Mouse (Mus musculus) frontal cortex, adult 2 months (tissue): ENCODE data around the gene Crybb3. TPM values are rescaled to one million over a fixed set of nuclear protein-coding genes. Genes with fewer than 3 reads are reported as not detected.
A peak's percentile ranks its signal among the peaks of the same experiment; 100 is the strongest.

ENCODE experiments used
- DNase-seq, 2 experiments: peaks; one replicate each; pipeline ENCODE4 v3.0.0; 2022; ENCODE audit warnings: low spot score in 1 of 2; ENCODE audit errors: extremely low spot score in 1 of 2
- polyA plus RNA-seq: library from polyadenylated mRNA; depleted of rRNA; stranded (reverse); fragments of >200 nt; gene quantifications from 2 replicates; pipeline ENCODE4 v1.2.3, GENCODE M21; 2012; rRNA removed

Crybb3 gene
- polyA plus RNA-seq, 1 experiment: 3.2 TPM

DNA sequence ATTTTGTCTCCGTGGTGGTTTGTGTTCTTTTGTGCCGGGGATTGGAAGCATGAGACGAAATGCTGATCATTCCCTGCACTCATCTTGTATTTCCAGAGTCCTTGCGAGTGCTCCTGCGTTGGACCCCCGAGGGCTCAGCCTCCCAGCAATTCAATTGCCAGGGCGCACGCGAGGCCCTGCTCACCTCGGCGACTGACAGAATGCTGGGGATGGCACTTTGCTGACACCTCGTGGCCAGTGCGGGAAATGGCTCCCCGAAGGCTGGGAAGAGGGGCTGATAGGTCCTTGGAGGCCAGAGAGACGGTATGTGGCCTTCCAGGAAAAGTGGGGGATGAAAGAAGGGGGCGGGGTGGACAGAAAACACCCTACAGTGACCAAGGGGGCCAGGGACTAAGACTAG, 27.1 kb downstream of the Crybb3 start:
- DNase-seq: peak; percentile 34 to 89

DNA sequence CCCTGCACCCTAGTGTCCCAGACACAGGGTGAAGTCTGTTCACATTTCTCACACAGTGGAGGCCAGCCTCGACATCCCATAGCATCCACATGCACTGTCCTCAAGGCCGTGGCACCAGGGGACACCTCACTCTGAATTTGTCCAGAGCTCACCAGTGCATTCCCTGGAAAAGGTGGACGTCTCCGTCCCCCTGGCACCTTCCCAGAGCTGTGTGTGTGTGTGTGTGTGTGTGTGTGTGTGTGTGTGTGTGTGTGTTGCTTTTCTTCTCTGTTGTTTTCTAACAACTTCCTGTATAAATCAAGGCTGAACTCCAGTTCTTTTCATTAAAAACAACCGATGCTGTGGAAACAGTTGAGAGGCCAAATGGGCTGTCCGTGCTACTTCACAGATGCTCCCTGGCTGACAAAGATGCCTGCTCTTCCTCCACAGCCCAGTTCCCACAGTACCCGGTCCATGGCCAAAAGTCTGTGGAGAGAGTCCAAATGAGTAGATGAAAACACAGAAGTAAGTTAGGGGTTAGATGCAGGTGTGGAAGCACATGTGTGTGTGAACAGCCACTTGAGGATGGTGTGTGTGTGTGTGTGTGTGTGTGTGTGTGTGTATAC, 30.7 kb downstream of the Crybb3 start:
- DNase-seq: no peak

DNA sequence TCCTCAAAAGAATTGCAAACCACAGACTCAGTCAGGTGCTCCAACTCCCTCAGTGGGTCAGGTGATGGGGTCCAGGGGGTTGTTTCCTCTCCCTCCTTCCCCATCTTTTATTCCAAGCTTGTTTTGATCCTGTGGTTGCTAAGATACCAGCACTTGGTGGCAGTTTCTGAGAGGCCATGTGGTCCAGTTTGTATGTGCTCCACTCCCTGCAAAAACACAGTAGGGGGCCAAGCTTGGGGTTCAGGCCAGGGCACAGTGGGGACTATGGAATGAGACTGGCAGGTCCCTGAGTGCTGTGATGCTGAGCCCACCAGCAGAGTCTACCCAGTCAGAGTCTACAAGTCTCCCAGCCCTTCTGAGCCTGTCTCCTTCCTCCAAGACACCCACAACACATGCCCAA, 31.5 kb downstream of the Crybb3 start:
- no peak for DNase-seq

DNA sequence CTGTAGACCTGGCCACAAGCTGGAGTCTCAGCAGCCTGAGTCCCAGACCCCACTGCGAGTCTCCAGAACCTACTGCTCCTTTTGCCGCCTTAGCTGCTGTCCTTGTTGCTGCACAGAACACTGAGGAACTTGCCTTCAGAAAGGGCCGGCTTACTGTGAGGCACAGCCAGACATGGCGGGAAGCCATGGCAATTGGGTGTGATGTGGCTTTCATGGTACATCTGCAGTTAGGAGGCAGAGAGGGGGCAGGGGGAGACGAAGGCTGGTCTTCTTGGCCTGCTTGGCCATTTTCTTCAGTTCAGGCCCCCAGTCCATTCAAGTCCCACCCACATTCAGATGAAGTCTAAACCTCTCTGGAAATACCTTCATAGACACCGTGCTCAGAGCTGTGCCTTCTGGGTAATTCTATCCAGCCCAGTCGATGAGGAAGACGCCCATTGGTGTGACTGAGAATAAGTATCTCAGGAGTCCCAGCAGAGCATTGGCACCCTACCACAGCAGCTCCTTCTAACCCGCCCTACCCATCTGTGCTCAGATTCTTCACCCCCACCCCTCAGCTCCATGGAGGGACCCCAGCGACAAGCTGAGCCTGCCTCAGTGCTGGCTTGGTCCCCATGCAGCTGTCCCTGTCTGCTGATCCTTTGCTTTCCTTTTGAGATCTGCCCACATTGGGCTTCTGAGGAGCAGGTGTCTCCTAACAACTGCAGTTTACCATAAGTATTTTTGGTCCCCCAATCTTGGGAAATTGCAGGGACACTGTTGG, 35.7 kb downstream of the Crybb3 start:
- DNase-seq: peak in 1 of 2 experiments; percentile 37

DNA sequence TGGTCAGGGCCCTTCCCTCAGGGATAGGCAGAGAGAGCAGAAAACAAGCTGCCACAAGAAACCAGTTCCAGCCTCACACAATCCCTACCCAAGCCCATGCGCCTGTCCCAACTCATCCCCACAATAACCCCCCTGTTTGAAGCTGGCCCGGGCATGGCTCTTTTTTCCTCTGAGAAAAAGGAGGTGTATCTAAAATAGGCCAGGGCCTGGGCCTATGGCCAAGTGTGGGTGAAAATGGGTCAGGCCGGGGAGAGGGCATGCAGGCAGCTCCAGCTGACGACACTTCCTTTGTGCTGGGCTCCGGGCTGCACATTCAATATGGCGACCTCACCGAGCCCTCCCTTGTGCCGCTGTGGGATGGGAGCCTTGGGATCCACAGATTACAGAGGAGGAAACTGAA, 37.9 kb downstream of the Crybb3 start:
- DNase-seq: peak; percentile 32 to 68

DNA sequence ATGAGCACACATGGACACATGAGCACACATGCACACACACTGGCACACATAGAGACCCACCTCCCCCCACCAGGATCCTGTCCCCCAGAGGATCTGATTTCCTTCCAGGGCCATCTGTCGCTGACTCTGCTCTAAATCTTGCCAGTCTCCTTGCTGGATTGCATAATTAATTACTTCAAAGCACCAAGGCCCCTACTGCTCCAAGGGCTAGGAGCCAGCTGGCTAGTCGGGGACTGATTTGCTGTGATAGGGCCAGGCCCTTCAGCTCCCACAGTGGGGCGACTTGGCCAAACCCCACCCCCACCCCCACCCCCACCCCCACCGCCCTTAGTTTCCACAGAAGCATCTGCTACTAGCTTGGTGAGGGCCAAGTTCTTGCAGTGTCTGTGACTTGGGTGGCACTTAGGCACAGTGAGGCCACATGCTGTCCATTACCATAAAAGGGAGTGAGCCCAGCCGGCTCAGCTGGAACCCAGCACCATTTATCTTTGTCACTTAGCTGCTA, 39.8 kb downstream of the Crybb3 start:
- peak; percentile 71 to 77 for DNase-seq

DNA sequence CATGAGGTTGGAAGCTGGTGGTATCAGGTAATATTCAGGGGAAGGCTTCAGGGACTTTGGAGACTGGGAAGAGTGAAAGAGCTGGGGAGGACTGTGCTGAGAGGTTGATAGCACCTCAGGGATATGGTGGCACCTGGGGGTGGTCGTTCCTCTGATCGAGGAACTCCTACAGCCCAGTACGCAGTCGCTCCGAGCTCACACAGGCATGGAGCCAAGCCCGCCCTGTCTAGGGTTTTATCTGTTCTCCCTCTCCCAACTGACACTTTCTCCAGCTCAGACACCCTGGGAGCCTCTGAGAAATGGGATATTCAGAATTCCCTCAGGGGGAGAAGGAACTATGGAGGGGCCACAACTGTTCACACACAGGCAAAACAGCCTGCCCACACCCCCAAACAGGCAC, 40.6 kb downstream of the Crybb3 start:
- DNase-seq: no peak

DNA sequence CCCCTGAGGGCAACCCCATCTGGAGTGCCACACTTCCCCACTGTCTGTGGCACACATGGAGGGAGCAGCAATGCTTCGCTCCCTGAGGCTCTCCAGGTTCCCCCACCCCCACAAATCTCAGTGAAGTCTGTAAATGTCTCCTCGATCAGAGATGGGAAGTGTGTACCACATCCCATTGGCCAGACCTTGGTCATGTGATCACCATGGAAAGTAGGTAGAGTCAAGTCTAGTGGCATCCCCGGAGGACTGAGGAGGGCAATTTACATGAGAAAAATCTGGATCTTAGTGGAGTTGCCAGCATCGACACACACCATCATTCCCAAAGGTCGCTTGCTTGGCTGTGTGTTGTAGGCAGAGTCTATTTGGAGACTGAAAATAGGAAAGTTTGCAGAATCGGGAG, 42.8 kb downstream of the Crybb3 start:
- DNase-seq: no peak

DNA sequence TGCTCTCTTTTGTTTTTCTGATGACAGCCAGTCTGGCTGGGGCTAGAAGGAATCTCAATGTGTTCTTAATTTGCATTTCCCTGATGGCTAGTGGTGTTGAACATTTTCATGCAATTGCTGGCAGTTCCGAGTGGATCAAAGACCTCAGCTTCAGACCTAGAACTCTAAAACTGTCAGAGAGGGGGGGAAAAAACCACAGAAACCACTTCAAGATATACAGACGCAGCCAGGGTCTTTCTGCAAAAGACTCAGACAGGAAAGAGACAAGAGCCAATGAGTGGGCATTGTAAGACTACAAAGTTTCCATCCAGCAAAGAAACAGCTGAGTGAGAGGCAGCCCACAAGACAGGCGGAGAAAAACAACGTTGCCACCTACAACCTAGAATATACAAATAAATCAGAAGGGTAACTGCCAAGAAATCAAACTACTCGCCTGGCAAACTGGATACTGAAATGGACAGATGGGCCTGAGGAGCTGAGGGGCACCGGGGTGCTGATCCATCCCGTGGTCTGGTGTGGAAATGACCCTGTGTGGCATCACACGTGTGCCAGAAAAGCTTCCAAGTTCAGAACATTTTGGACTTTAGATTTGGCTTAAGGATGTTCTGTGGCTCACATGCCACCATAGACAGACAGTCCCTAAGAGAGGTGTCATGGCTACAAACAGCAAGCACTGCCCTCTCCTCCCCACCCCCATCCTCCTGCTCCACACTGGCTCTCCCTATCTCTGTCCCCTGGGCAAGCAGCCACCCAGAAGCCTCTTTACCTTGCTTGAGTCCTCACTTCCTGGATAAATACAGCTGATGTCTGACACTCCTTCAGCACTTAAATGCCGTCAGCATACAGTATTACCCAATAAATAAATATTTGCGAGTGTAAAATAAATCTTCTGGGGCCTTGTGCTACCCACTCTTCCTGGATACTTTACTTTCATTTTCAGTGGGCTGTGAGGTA, 46.0 kb downstream of the Crybb3 start:
- no peak for DNase-seq

DNA sequence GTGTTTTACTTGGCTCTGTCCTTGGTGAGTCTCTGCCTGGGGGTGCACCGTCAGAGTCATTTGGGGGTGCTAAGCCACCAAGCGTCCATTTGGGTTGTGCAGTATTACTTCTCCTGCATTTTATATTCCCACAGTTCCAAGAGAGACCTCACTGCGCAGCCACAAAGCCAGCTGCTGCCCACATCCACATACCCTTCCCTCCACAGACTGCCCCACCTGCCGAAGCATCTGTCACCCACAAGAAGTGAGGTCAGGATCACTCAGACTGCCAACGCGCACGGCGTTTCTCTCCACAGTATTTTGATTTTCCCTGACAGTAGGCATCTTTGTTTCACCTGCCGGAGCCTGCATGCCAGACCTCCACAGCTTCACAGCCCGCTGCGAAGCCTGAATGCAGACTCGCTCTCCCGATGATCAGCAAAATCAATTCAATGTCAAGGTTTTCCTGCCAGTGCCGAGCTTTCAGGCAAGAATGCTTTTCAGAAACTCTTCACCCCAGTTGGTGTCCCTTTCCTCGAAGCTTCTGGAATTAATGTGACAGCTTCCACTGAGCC, 50.1 kb downstream of the Crybb3 start:
- DNase-seq: no peak

DNA sequence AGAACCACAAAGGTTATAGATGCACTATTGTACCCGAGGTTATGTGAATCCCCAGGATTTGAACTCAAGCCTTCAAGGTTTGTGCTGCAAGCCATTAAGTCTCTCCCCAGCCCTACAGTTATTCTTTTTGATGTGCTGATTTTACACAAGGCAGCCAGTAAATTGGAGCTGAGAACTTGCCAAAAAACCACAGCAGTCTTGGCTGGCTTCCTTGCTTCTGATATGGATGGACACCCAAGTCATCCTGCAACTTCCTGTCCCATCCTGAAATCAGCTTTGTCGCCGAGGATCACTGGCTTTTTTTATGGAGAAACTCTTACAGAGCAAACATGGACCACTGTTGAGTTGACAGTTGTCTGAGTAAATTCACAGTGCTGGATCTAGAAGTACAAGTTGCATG, 51.3 kb downstream of the Crybb3 start:
- no peak for DNase-seq

DNA sequence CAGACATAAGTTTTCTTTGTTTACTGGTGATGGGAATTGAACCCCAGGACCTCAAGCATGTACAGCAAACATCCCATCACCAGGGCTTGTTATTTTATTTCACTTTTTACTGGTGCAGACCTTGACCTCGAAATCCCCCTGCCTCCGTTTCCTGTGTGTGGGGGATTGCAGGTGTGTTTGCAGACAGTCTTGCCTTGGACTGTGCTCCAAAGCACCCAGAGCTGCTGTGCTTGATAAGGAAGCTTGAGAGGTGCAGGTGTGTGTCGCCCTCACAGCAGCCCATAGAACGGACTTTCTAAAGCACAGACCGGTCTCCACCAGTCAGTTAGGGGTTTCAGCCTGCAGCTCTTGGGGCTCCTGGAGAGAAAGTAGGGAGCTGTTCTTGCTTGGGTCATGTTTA, 54.7 kb downstream of the Crybb3 start:
- DNase-seq: no peak

Other genes with a start within 250 kb of the Crybb3 start
- 2.0 TPM in 2 replicates for gene Myo18b, start 185.2 kb downstream of the Crybb3 start, polyA plus RNA-seq
- 55.7 and 62.3 TPM in 2 replicates for gene Grk3, start 65.8 kb downstream of the Crybb3 start, polyA plus RNA-seq
- not detected in 2 replicates for gene Crybb2, start 11.5 kb downstream of the Crybb3 start, polyA plus RNA-seq
- gene 2900026A02Rik, start 139.7 kb upstream of the Crybb3 start, polyA plus RNA-seq: 17.8 and 18.7 TPM in 2 replicates
- gene Tmem211, start 145.3 kb upstream of the Crybb3 start, polyA plus RNA-seq: 0.04 TPM in 1 of 2 replicates, not detected in the other
- 66.4 and 69.8 TPM in 2 replicates for gene Sgsm1, start 229.2 kb upstream of the Crybb3 start, polyA plus RNA-seq